Mouse (Mus musculus): ENCODE measurements around the gene Taar5. TPM values are rescaled to one million over a fixed set of nuclear protein-coding genes. Genes with fewer than 3 reads are reported as not detected.

The Taar5 gene
- polyA plus RNA-seq (2021; fragmentation: Nextera tagmentation): not detected in 2 replicates
- long read RNA-seq, experiment 1: 0 reads
- long read RNA-seq, experiment 2: 0 reads

DNA sequence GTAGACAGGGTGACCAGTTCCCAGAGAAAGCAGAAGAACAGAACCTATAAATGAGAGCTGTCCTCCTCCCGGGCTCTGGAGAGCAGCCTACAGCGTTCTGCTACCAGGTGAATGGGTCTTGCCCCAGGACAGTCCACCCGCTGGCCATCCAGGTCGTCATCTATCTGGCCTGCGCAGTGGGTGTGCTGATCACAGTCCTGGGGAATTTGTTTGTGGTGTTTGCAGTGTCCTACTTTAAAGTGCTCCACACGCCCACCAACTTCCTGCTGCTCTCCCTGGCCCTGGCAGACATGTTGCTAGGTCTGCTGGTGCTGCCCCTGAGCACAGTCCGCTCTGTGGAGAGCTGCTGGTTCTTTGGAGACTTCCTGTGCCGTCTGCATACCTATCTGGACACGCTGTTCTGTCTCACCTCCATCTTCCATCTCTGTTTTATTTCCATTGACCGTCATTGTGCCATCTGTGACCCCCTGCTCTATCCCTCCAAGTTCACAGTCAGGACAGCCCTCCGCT lies at the start of gene Taar5:
TSS of gene Taar5 (plus strand) at position 51 of the 510 bp plus-strand sequence.

GRCm38 (mm10) chr10:23938312-23938711 lies 32.2 kb upstream of the Taar5 start, which contains the start of gene Taar2:
Gene Taar2 (plus strand): TSS chr10:23938572.

GRCm38 (mm10) chr10:23949508-23950005 lies 20.9 kb upstream of the Taar5 start, which contains the start of gene Taar3:
Gene Taar3 (plus strand): TSS chr10:23949558.

DNA sequence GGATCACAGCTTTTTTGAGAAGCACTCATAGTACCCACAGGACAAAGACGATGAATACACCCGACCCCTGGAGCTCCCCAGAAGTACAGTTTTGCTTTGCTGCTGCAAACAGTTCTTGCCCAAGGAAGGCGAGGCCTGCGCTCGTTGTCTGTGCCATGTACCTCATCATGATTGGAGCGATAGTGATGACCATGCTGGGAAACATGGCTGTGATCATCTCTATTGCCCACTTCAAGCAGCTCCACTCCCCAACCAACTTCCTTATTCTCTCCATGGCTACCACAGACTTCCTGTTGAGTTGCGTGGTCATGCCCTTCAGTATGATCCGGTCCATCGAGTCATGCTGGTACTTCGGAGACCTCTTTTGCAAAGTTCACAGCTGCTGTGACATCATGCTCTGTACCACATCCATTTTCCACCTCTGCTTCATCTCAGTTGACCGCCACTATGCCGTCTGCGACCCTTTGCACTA lies 10.0 kb upstream of the Taar5 start, which contains the start of gene Taar4:
TSS of gene Taar4 (plus strand) at position 51 of the 472 bp plus-strand sequence.

GRCm38 (mm10) chr10:23985546-23985945 lies 15.0 kb downstream of the Taar5 start, which contains the start of gene Taar6:
Gene Taar6 (minus strand): TSS chr10:23985646.

GRCm38 (mm10) chr10:23993381-23993780 lies 22.9 kb downstream of the Taar5 start, which contains the start of gene Taar7a:
Gene Taar7a (minus strand): TSS chr10:23993481.

GRCm38 (mm10) chr10:23999639-24000038 lies 29.1 kb downstream of the Taar5 start, which contains the start of gene Taar7b:
Gene Taar7b (plus strand): TSS chr10:23999939.

Other genes with a start within 250 kb of the Taar5 start
- gene Rps12, start 183.4 kb upstream of the Taar5 start, polyA plus RNA-seq (2021; fragmentation: Nextera tagmentation): 922 and 942 TPM in 2 replicates
- 14.3 and 15.9 TPM in 2 replicates for gene Slc18b1, start 173.7 kb upstream of the Taar5 start, polyA plus RNA-seq (2021; fragmentation: Nextera tagmentation)
- not detected in 2 replicates for gene Vnn3, start 119.2 kb upstream of the Taar5 start, polyA plus RNA-seq (2021; fragmentation: Nextera tagmentation)
- gene Vnn1, start 76.0 kb upstream of the Taar5 start, polyA plus RNA-seq (2021; fragmentation: Nextera tagmentation): 0.15 and 0.20 TPM in 2 replicates
- not detected in 2 replicates for gene Taar1, start 50.4 kb upstream of the Taar5 start, polyA plus RNA-seq (2021; fragmentation: Nextera tagmentation)
- not detected in 2 replicates for gene Taar2, start 32.1 kb upstream of the Taar5 start, polyA plus RNA-seq (2021; fragmentation: Nextera tagmentation)
- gene Taar3, start 21.1 kb upstream of the Taar5 start, polyA plus RNA-seq (2021; fragmentation: Nextera tagmentation): not detected in 2 replicates
- not detected in 2 replicates for gene Taar4, start 10.2 kb upstream of the Taar5 start, polyA plus RNA-seq (2021; fragmentation: Nextera tagmentation)
- not detected in 2 replicates for gene Taar6, start 14.9 kb downstream of the Taar5 start, polyA plus RNA-seq (2021; fragmentation: Nextera tagmentation)
- gene Taar7a, start 22.8 kb downstream of the Taar5 start, polyA plus RNA-seq (2021; fragmentation: Nextera tagmentation): not detected in 2 replicates
- gene Taar7b, start 29.2 kb downstream of the Taar5 start, polyA plus RNA-seq (2021; fragmentation: Nextera tagmentation): not detected in 2 replicates
- not detected in 2 replicates for gene Taar7d, start 56.5 kb downstream of the Taar5 start, polyA plus RNA-seq (2021; fragmentation: Nextera tagmentation)
- not detected in 2 replicates for gene Taar7e, start 66.9 kb downstream of the Taar5 start, polyA plus RNA-seq (2021; fragmentation: Nextera tagmentation)
- not detected in 2 replicates for gene Taar7f, start 78.8 kb downstream of the Taar5 start, polyA plus RNA-seq (2021; fragmentation: Nextera tagmentation)
- not detected in 2 replicates for gene Taar8a, start 105.8 kb downstream of the Taar5 start, polyA plus RNA-seq (2021; fragmentation: Nextera tagmentation)
- gene Taar8b, start 121.6 kb downstream of the Taar5 start, polyA plus RNA-seq (2021; fragmentation: Nextera tagmentation): not detected in 2 replicates
- gene Taar8c, start 131.2 kb downstream of the Taar5 start, polyA plus RNA-seq (2021; fragmentation: Nextera tagmentation): not detected in 2 replicates
- gene Taar9, start 138.8 kb downstream of the Taar5 start, polyA plus RNA-seq (2021; fragmentation: Nextera tagmentation): not detected in 2 replicates
- 176 and 202 TPM in 2 replicates for gene Stx7, start 178.6 kb downstream of the Taar5 start, polyA plus RNA-seq (2021; fragmentation: Nextera tagmentation)